Comparison of ENCODE assay signal across 8 mouse cellular contexts in the genomic region with DNA sequence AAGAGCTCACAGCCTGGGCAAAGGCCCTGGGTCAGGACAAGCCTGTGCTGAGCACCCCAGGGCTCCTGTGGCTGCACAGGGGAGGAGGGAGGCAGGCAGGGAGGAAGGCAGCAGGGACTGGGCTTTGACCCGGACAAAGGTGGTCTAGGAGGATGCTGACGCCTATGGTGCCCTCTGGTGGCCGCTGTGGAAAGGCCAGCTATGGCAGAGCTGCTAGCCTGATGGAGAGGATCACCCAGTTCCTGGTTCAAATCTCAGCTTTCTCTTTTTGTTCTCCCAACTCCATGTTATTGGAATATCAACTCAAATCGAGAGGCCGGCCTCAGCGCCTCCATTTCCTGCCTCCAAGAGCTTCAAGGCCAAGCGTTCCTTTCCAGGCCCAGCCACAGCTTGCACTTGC. TPM values are rescaled to one million over a fixed set of nuclear protein-coding genes. Genes with fewer than 3 reads are reported as not detected.
DNase-seq lines count a peak whose midpoint lies in the region; TF ChIP-seq lines count a peak whose summit lies in the region.
"Had no signal": no experiment of that assay in that cellular context is flagged by ENCODE, and none has a peak within 500 bp of the region (broad histone marks: within the 10 kb centered on the region; RNA-seq: fewer than 3 reads in every experiment).

No protein-coding gene starts in this region.

- peaks cover 12 to 21% of the 10 kb centered on the region in 2 experiments for H3K4me1 ChIP-seq in MEL (ENCODE audit: control insufficient read depth in 1 of 2, insufficient read depth in 2 of 2, low read length in 2 of 2)

- intact Hi-C loops in left cerebral cortex, postnatal 4 days (cut with DNase I), result loop anchor here (10.0 kb wide), 1 partner anchor 1815 kb away; no protein-coding TSS in a partner anchor

- no peak for TF ChIP-seq POLR2A in MEL (IDR thresholded peaks at IDR 0.05; ENCODE audit: control insufficient read depth in 1 of 2, insufficient read depth in 1 of 2, low read depth in 1 of 2, low read length in 2 of 2, poor library complexity in 1 of 2)

- H3K4me3 ChIP-seq in MEL (ENCODE audit: control insufficient read depth in 1 of 2, insufficient read depth in 1 of 2, low read depth in 2 of 2, low read length in 2 of 2), result no peak overlapping the region
- H3K4me3 ChIP-seq: myocyte had no signal

- peak; percentile 86 to 96 (median 93) for TF ChIP-seq CTCF in MEL (IDR thresholded peaks at IDR 0.05 in 2 of 3, conservative IDR thresholded peaks at IDR 0.05 in 1 of 3; ENCODE audit: control insufficient read depth in 1 of 3, insufficient read depth in 1 of 3, low read depth in 2 of 3, low read length in 3 of 3, poor library complexity in 1 of 3, severe bottlenecking in 1 of 3)

- peak; percentile 30 for TF ChIP-seq RAD21 in MEL (IDR thresholded peaks at IDR 0.05; ENCODE audit: low read depth, low read length)

- H3K27ac ChIP-seq in MEL (ENCODE audit: control insufficient read depth, low read depth, low read length), result no peak overlapping the region

- TF ChIP-seq EP300 in MEL (IDR thresholded peaks at IDR 0.05; ENCODE audit: low read depth in 1 of 2, low read length in 2 of 2), result no peak

- no peaks in the 10 kb centered on the region for H3K27me3 ChIP-seq in MEL (ENCODE audit: control insufficient read depth in 1 of 2, insufficient read depth in 2 of 2, low read length in 2 of 2)

- peaks cover 0 to 11% of the 10 kb centered on the region in 2 experiments; a peak in 2 of 4 replicates for H3K36me3 ChIP-seq in MEL (ENCODE audit: control insufficient read depth in 1 of 2, insufficient read depth in 2 of 2, low read length in 2 of 2)

- H3K9ac ChIP-seq in MEL (ENCODE audit: control insufficient read depth, low read depth, low read length, poor library complexity, severe bottlenecking), result peak overlapping the region; percentile 26; the same call in 1 of the 2 replicates

- H3K79me2 ChIP-seq in MEL (ENCODE audit: control insufficient read depth, insufficient read depth, low read length, poor library complexity), result no peaks in the 10 kb centered on the region

- peak; percentile 75 for DNase-seq in left cerebral cortex, postnatal 4 days
- no peak for DNase-seq in left cerebral cortex, adult 11 months (ENCODE audit: low spot score)
- DNase-seq in MEL (ENCODE audit: low read depth, low spot score), result peak; percentile 82
- DNase-seq in cerebellum, adult 9-10 months, result peak; percentile 66
- peak; percentile 89 for DNase-seq in induced T-regulatory cell, adult 2 months (ENCODE audit: low read depth)
- DNase-seq in lung, postnatal 4 days, result peak; percentile 70 to 78
- DNase-seq in thymus, postnatal 10 days (ENCODE audit: low spot score in 2 of 2), result peak; percentile 73 to 86

- H3K9me3 ChIP-seq in MEL (replicated peaks; ENCODE audit: insufficient read depth, low read length), result no peaks in the 10 kb centered on the region

TF ChIP-seq in MEL, 35 proteins besides CTCF, POLR2A, EP300 and RAD21:
- no peak for TF ChIP-seq NRF1 (IDR thresholded peaks at IDR 0.05; ENCODE audit: insufficient read depth, low read depth, low read length, poor library complexity, severe bottlenecking)
- TF ChIP-seq SMC3 (IDR thresholded peaks at IDR 0.05; ENCODE audit: low read depth, low read length), result peak; percentile 65
- TF ChIP-seq GATA1 (IDR thresholded peaks at IDR 0.05; ENCODE audit: low read depth, low read length), result no peak
- no peak for TF ChIP-seq E2F4 (IDR thresholded peaks at IDR 0.05; ENCODE audit: borderline replicate concordance, low read depth, low read length)

RNA-seq across cellular contexts. Expression of gene Gna11, which starts 5.3 kb away (rescaled TPM):
- 100 to 1,000 TPM; 116 to 117 TPM for total RNA-seq in left cerebral cortex, postnatal 4 days (2021)
- 12.2 and 14.1 TPM in 2 replicates for total RNA-seq in MEL (2012; rRNA removed)
- polyA plus RNA-seq in MEL (2012; ENCODE audit: insufficient read depth in 1 of 2, insufficient read length in 2 of 2, low read depth in 1 of 2, low replicate concordance in 2 of 2, missing spikeins in 1 of 2), result 10 to 100 TPM in 1 of 2 experiments, not detected in 1; 18.4 TPM

RNA-seq across cellular contexts. Expression of gene Aes, which starts 9.0 kb away (rescaled TPM):
- 100 to 1,000 TPM; 474 to 479 TPM for total RNA-seq in left cerebral cortex, postnatal 4 days (2021)
- total RNA-seq in MEL (2012; rRNA removed), result 170 and 197 TPM in 2 replicates
- polyA plus RNA-seq in MEL (2012; ENCODE audit: insufficient read depth in 1 of 2, insufficient read length in 2 of 2, low read depth in 1 of 2, low replicate concordance in 2 of 2, missing spikeins in 1 of 2), result 100 to 1,000 TPM in 1 of 2 experiments, not detected in 1; 355 TPM

RNA-seq across cellular contexts. Expression of gene Tle2, which starts 24.1 kb away (rescaled TPM):
- 10 to 100 TPM; 34.0 to 44.5 TPM for total RNA-seq in left cerebral cortex, postnatal 4 days (2021)
- 0.19 and 0.75 TPM in 2 replicates for total RNA-seq in MEL (2012; rRNA removed)
- 1 to 10 TPM in 1 of 2 experiments, not detected in 1; 2.4 TPM for polyA plus RNA-seq in MEL (2012; ENCODE audit: insufficient read depth in 1 of 2, insufficient read length in 2 of 2, low read depth in 1 of 2, low replicate concordance in 2 of 2, missing spikeins in 1 of 2)

RNA-seq across cellular contexts. Expression of gene Gna15, which starts 26.2 kb away (rescaled TPM):
- total RNA-seq in left cerebral cortex, postnatal 4 days (2021), result 1 to 10 TPM; 1.1 to 1.6 TPM
- total RNA-seq in MEL (2012; rRNA removed), result 28.2 and 33.0 TPM in 2 replicates
- polyA plus RNA-seq in MEL (2012; ENCODE audit: insufficient read depth in 1 of 2, insufficient read length in 2 of 2, low read depth in 1 of 2, low replicate concordance in 2 of 2, missing spikeins in 1 of 2), result 100 to 1,000 TPM in 1 of 2 experiments, 10 to 100 TPM in 1; 23.0 to 142 TPM
- polyA plus RNA-seq: myocyte had no signal

RNA-seq across cellular contexts. Expression of gene S1pr4, which starts 50.3 kb away (rescaled TPM):
- total RNA-seq in left cerebral cortex, postnatal 4 days (2021), result under 1 TPM; 0.14 to 0.66 TPM
- 1.7 and 2.1 TPM in 2 replicates for total RNA-seq in MEL (2012; rRNA removed)
- polyA plus RNA-seq in MEL (2012; ENCODE audit: insufficient read depth in 1 of 2, insufficient read length in 2 of 2, low read depth in 1 of 2, low replicate concordance in 2 of 2, missing spikeins in 1 of 2), result 1 to 10 TPM in 1 of 2 experiments, not detected in 1; 1.6 TPM
- polyA plus RNA-seq: myocyte had no signal

Comparison
In these comparisons a context has a peak if more than half of its experiments do, and no peak if none do; other contexts are left out.
1. RNA of gene Tle2, which starts 24.1 kb away (total RNA-seq): 34.0 to 44.5 TPM in left cerebral cortex, postnatal 4 days; 0.19 to 0.75 TPM in MEL; every median in the first group is over 10 times any median in the second.